Mouse (Mus musculus) forebrain, embryonic 11.5 days (tissue): ENCODE results near the gene 4933424G06Rik. TPM values are rescaled to one million over a fixed set of nuclear protein-coding genes. Genes with fewer than 3 reads are reported as not detected.
A peak's percentile ranks its signal among the peaks of the same experiment; 100 is the strongest.
"Not testable (repeated sequence)": the region's sequence is repeated elsewhere in the genome, so short reads cannot be mapped to it uniquely, and the experiment has no call there.

Experiments used
- ATAC-seq: fragments of 200-750 bp; cut with Nextera tagmentation; replicated peaks from 2 replicates; pipeline ENCODE4 v1.8.0; 2017; ENCODE audit warnings: moderate TSS enrichment; ENCODE audit not compliant: low FRiP score
- DNase-seq: peaks from one replicate; pipeline ENCODE4 v3.0.0-alpha.2; 2017; ENCODE audit warnings: low spot score
- H3K27ac ChIP-seq: fragments of 300-500 bp; sonication (generic); 2 replicates; pipeline ENCODE4 v1.5.1; 2014; ENCODE audit warnings: low read depth, low read length
- H3K27me3 ChIP-seq: fragments of 300-500 bp; sonication (generic); 2 replicates; pipeline ENCODE4 v1.6.1; 2014; ENCODE audit warnings: mild to moderate bottlenecking, low read length, mixed read lengths; ENCODE audit not compliant: control insufficient read depth, insufficient read depth
- H3K36me3 ChIP-seq: fragments of 300-500 bp; sonication (generic); 2 replicates; pipeline ENCODE4 v1.6.1; 2014; ENCODE audit warnings: mild to moderate bottlenecking, low read length, moderate library complexity, mixed read lengths; ENCODE audit not compliant: control insufficient read depth, insufficient read depth
- H3K4me1 ChIP-seq: fragments of 300-500 bp; sonication (generic); replicated peaks from 2 replicates; pipeline ENCODE4 v1.6.1; 2014; ENCODE audit warnings: low read length, mixed read lengths; ENCODE audit not compliant: control insufficient read depth, insufficient read depth
- H3K4me2 ChIP-seq: fragments of 300-500 bp; sonication (generic); 2 replicates; pipeline ENCODE4 v1.6.1; 2014; ENCODE audit warnings: low read depth, mild to moderate bottlenecking, low read length, moderate library complexity, mixed read lengths; ENCODE audit not compliant: severe bottlenecking
- H3K4me3 ChIP-seq: fragments of 300-500 bp; sonication (generic); 2 replicates; pipeline ENCODE4 v1.5.1; 2014; ENCODE audit warnings: low read depth, low read length
- H3K9ac ChIP-seq: fragments of 300-500 bp; sonication (generic); 2 replicates; pipeline ENCODE4 v1.6.1; 2014; ENCODE audit warnings: low read length
- H3K9me3 ChIP-seq: fragments of 300-500 bp; sonication (generic); 2 replicates; pipeline ENCODE4 v1.6.1; 2016; ENCODE audit warnings: low read length, mixed read lengths; ENCODE audit not compliant: control insufficient read depth
- WGBS: fragments of 180-500 bp; shearing (Covaris S2); extraction: QIAGEN DNeasy Blood & Tissue Kit; methylation state at CpG from one replicate; pipeline ENCODE4 v1.1.7; 2014; 5-methylcytosine and 5-hydroxymethylcytosine counted together
- polyA plus RNA-seq: library from polyadenylated mRNA; unstranded; fragments of >200 nt; fragmentation: Nextera tagmentation; extraction: Ambion mirVana; gene quantifications from 2 replicates; pipeline ENCODE4 v1.2.1, GENCODE M21; 2014

Gene 4933424G06Rik
- polyA plus RNA-seq: 0.17 TPM in 1 of 2 replicates, not detected in the other

DNA sequence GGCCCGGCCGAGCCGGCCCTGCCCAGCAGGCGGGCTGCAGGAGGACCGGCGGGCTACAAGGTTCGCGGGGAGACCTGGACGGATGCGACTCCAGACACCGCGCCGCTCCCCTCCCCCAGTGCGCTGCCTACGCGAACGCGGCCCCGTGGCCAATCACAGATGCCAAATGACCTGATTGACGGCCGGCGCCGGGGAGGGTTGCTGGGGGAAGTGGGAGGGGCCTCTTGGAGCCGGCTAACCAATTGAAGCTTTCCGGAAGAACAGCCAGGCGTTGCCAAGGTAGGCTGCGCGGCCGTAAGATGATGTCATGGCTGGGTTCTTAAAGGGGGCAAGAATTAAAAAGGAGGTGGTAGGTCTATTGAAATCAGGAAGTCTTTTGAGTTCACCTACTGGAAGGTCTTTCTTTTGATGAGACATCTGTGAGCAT lies at the start of gene 4933424G06Rik:
Gene 4933424G06Rik (plus strand): TSS at position 296 of the 427 bp plus-strand sequence.
- Histone ChIP-seq H3K4me3 (peak within 1 kb of the TSS; percentile 93), H3K36me3 (peaks cover under 1% of the 10 kb centered on the region; the same call in 1 of the 2 replicates), H3K9me3 (no peaks in the 10 kb centered on the region), H3K4me2 (peak within 1 kb of the TSS; percentile 75), H3K9ac (peak within 1 kb of the TSS; percentile 90), H3K4me1 (peaks cover 6% of the 10 kb centered on the region; the same call in 1 of the 2 replicates), H3K27ac (no peak within 1 kb of the TSS), H3K27me3 (no peaks in the 10 kb centered on the region)
- WGBS: under 1% methylated on average over 29 of the region's 29 CpGs
- peak; percentile 99 for ATAC-seq
- peak; percentile 99 for DNase-seq

DNA sequence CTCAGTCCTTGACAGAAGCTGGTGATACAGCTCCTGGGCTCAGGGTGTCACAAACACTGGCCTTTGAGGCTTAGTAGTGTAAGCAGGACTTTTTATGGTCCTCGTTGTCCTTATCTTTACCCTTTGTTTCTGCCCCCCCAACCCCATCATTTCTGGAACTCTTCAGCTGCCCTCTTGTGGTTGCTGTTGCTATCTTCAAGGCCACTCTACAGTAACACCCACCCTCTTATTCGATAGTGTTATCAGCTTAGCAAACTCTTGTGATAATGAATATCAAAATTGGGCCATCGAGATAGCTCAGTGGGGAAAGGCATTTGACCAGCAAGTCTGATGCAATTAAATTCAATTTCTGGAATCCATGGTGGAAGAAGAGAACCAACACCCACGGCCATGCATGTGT lies 45.5 kb upstream of the 4933424G06Rik start:
- no peak for DNase-seq
- 82% methylated on average over 4 of the region's 4 CpGs for WGBS

DNA sequence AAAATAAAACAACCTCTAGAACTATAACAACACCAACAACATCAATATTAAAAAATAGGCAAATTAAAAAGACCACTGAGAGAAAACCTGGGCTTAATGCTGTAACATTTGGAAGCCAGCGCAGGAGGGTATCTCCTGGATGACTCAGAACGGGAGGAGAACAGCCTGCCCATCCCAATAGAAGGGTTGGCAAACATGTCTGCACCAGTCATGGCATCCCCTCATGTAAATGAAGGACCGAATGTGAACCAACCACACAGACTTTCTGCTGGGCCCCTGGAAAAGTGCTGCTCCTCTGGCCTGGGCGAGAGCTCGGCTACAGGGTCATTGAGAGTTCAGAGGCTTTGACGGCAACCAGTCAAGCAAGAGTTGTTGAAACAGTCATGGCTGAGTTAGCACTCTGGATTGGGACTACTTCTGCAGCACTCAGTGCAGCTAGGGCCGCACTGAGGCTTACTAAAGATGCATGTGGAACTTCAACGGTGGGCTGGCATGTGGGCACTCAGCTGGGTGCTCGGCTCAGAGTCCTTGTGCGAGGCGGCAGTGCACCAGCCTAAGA lies 44.7 kb upstream of the 4933424G06Rik start:
- Histone ChIP-seq H3K27ac (no peak overlapping the region), H3K9ac (no peak overlapping the region), H3K27me3 (no peaks in the 10 kb centered on the region), H3K36me3 (no peaks in the 10 kb centered on the region), H3K4me3 (no peak overlapping the region), H3K9me3 (no peaks in the 10 kb centered on the region), H3K4me2 (no peak overlapping the region), H3K4me1 (no peaks in the 10 kb centered on the region)
- 76% methylated on average over 11 of the region's 11 CpGs for WGBS
- ATAC-seq (no peak), DNase-seq (no peak)

More for the DNA sequence above, 45.5 kb upstream of the 4933424G06Rik start:
- H3K27ac ChIP-seq: no peak overlapping the region
- H3K27me3 ChIP-seq: no peaks in the 10 kb centered on the region
- no peaks in the 10 kb centered on the region for H3K9me3 ChIP-seq
- no peak overlapping the region for H3K9ac ChIP-seq
- H3K4me3 ChIP-seq: no peak overlapping the region
- no peak for ATAC-seq
- no peak overlapping the region for H3K4me2 ChIP-seq
- no peaks in the 10 kb centered on the region for H3K36me3 ChIP-seq
- H3K4me1 ChIP-seq: no peaks in the 10 kb centered on the region

DNA sequence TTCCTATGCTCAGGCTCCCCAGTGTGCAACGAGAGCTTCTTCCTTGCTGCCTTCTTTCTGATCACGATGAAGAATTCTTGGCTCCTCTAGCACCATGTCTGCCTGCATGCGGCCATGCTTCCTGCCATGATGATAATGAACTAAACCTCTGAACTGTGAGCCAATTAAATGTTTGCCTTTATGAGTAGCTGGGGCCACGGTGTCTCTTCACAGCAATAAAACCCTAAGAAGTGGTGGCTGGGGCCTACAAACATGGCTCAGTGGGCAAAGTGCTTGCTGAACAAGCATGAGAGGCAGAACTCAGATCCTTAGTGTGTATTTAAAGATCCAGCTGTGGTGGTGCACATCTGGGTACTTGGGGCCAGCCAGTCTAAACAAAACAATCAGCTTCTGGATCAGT lies 44.0 kb upstream of the 4933424G06Rik start:
- H3K27ac ChIP-seq: no peak overlapping the region
- no peak overlapping the region for H3K9ac ChIP-seq
- H3K4me2 ChIP-seq: no peak overlapping the region
- WGBS: 81% methylated on average over 4 of the region's 4 CpGs
- no peaks in the 10 kb centered on the region for H3K9me3 ChIP-seq
- ATAC-seq (no peak), DNase-seq (no peak)
- no peaks in the 10 kb centered on the region for H3K4me1 ChIP-seq
- H3K27me3 ChIP-seq: no peaks in the 10 kb centered on the region
- H3K4me3 ChIP-seq: no peak overlapping the region
- H3K36me3 ChIP-seq: no peaks in the 10 kb centered on the region

DNA sequence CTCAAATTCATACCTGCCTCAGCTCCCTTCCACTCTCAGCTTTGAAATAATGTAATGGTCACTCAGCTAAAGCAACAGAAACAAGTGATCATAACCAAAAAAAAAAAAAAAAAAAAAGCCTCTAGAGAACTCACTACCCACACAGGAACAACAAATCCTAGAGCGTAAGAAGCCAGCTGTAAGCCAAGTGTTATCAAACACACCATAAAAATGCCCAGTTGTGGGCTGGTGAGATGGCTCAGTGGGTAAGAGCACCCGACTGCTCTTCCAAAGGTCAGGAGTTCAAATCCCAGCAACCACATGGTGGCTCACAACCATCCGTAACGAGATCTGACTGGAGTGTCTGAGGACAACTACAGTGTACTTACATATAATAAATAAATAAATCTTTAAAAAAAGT lies 41.9 kb upstream of the 4933424G06Rik start:
- not testable (repeated sequence) for H3K36me3 ChIP-seq, H3K9ac ChIP-seq, DNase-seq, H3K4me2 ChIP-seq, ATAC-seq, H3K27ac ChIP-seq, H3K4me3 ChIP-seq, H3K9me3 ChIP-seq, H3K27me3 ChIP-seq, H3K4me1 ChIP-seq
- WGBS: 94% methylated on average over 4 of the region's 4 CpGs

DNA sequence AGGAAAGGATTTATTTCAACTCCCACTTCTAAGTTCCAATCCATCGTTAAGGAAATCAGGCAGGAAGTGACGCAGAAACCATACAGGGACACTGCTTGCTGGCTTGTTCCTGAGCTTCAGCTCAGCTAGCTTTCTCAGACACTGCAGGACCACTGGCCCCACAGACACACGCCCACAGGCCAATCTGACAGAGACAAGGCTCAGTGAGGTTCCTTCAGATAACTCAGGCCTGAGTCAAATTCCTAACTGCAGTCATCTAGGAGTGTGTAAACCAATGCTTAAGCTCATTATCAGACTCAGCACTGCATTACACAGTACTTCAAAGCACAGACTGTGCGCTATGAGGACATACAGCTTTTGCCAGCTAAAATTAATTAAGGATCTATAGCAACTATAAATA lies 39.7 kb upstream of the 4933424G06Rik start:
- no peak overlapping the region for H3K4me2 ChIP-seq
- H3K9ac ChIP-seq: no peak overlapping the region
- no peaks in the 10 kb centered on the region for H3K9me3 ChIP-seq
- no peak overlapping the region for H3K4me3 ChIP-seq
- H3K27ac ChIP-seq: no peak overlapping the region
- WGBS: 83% methylated on average over 4 of the region's 4 CpGs
- ATAC-seq (no peak), DNase-seq (no peak)
- no peaks in the 10 kb centered on the region for H3K4me1 ChIP-seq
- H3K36me3 ChIP-seq: no peaks in the 10 kb centered on the region
- no peaks in the 10 kb centered on the region for H3K27me3 ChIP-seq

DNA sequence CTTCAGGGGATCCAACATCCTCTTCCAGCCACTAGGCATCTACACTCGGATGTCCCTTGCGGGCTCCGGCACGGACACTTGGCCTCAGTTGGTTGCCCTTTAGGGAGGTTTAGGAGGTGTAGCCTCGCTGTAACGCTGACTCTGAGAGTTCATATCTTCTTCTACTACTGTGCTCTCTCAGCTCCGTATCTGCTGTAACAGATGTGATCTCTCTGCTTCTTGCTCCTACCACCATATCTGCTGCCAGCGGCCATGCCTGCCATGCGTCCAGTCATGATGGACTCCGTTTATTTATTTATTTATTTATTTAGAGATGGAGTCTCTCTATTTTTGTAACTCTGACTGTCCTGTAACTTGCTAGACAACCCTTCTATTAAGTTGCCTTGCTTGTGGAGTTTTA lies 38.7 kb upstream of the 4933424G06Rik start:
- no peak overlapping the region for H3K27ac ChIP-seq
- no peak for DNase-seq
- H3K9me3 ChIP-seq: no peaks in the 10 kb centered on the region
- no peak for ATAC-seq
- no peaks in the 10 kb centered on the region for H3K27me3 ChIP-seq
- H3K36me3 ChIP-seq: no peaks in the 10 kb centered on the region
- WGBS: 93% methylated on average over 10 of the region's 10 CpGs
- H3K9ac ChIP-seq: no peak overlapping the region
- no peak overlapping the region for H3K4me3 ChIP-seq
- no peaks in the 10 kb centered on the region for H3K4me1 ChIP-seq
- H3K4me2 ChIP-seq: no peak overlapping the region

DNA sequence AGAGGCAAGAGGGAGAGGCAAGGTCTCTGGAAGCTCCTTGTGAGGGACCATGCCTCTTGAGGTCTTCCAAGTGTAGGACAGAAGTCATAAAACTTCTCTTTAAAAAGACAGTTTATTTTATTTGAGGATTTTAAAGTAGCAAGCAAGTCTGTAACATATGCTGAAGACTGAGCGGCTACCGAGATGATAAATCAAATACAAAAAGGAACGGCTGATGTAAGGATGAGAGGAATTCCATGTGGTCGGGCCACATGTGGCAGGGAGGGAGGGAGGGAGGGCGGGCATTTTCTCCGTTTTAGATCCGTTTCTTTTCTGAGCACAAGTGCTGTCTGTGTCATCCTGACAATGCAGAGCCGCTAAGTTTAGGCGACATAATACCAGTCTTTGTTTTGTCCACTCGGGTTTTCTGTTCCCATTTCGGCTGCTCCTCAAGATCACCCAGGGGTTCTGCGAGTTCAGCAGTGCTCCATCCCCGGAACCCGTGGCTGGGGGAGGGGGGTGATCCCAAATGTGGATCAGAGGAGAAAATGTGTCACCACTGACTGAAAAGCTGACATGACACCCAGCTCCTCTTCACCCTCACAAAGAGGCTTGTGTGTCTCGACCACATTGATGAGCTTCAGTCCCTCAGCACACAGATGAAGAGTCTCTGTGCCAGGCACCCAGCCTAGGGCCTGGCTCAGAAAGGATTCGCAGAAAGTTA lies 37.1 kb upstream of the 4933424G06Rik start:
- no peak overlapping the region for H3K4me2 ChIP-seq
- H3K9ac ChIP-seq: no peak overlapping the region
- no peaks in the 10 kb centered on the region for H3K4me1 ChIP-seq
- no peak overlapping the region for H3K4me3 ChIP-seq
- WGBS: 59% methylated on average over 16 of the region's 16 CpGs
- no peak overlapping the region for H3K27ac ChIP-seq
- no peaks in the 10 kb centered on the region for H3K9me3 ChIP-seq
- DNase-seq (no peak), ATAC-seq (no peak)
- no peaks in the 10 kb centered on the region for H3K36me3 ChIP-seq
- H3K27me3 ChIP-seq: no peaks in the 10 kb centered on the region

DNA sequence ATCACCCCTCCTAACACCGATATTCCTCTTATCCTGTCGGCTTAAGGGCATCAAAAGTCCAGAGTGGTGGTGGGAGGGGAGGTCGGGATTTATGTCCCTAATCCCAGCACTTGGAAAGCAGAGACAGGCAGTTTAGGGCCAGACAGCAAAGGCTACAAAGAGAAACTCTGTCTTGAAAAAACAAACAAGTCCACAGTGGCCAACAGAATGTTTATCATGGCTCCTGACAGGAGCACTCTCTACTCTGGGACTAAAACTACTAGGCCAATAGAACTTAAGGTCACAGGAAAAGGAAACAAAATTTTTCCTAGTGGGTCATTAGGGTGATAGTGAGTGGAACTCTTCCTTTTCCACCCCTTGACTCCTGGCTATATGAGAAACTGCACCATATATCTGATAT lies 35.0 kb upstream of the 4933424G06Rik start:
- no peaks in the 10 kb centered on the region for H3K36me3 ChIP-seq
- 77% methylated on average over 3 of the region's 3 CpGs for WGBS
- no peak for ATAC-seq
- H3K4me1 ChIP-seq: no peaks in the 10 kb centered on the region
- no peak overlapping the region for H3K4me2 ChIP-seq
- H3K9me3 ChIP-seq: no peaks in the 10 kb centered on the region
- no peak overlapping the region for H3K27ac ChIP-seq
- no peak for DNase-seq
- no peaks in the 10 kb centered on the region for H3K27me3 ChIP-seq
- H3K9ac ChIP-seq: no peak overlapping the region
- no peak overlapping the region for H3K4me3 ChIP-seq
